Mouse (Mus musculus) CD4-positive naive resting alpha-beta T cell, adult 76 days (primary cell): ENCODE measurements around the gene Krtap4-9. TPM values are rescaled to one million over a fixed set of nuclear protein-coding genes. Genes with fewer than 3 reads are reported as not detected.

Experiments
- total RNA-seq: library from RNA; stranded (reverse); gene quantifications from one replicate; pipeline ENCODE4 v1.2.4, GENCODE M21; 2023

Krtap4-9 gene
- total RNA-seq: not detected

DNA sequence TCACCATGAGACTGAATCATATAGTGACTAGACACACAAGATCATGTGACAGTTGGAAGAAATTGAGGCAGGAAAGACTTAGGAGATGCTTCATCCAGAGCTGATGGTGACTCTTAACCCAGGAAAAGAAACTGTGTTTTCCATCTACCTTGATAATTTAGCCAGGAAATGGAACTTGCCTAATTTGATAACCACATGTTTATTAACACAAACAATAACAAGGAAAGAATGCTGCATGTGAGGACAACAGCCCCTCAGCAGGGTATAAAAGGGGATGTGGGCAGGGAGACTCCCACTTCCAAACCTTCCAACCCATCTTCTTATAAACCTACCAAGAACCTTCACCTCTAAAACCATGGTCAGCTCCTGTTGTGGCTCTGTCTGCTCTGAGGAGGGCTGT, at the start of gene Krtap4-9:
Gene Krtap4-9 (plus strand): TSS at position 301 of the 400 bp plus-strand sequence.

DNA sequence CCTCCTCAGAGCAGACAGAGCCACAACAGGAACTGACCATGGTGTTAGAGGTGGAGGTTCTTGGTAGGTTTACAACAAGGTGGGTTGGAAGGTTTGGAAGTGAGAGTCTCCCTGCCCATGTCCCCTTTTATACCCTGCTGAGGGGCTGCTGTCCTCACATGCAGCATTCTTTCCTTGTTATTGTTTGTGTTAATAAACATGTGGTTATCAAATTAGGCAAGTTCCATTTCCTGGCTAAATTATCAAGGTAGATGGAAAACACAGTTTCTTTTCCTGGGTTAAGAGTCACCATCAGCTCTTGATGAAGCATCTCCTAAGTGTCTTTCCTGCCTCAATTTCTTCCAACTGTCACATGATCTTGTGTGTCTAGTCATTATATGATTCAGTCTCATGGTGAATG, 12.2 kb upstream of the Krtap4-9 start, which contains the start of gene Gm11595:
Gene Gm11595 (minus strand): TSS at position 101 of the 400 bp plus-strand sequence.

DNA sequence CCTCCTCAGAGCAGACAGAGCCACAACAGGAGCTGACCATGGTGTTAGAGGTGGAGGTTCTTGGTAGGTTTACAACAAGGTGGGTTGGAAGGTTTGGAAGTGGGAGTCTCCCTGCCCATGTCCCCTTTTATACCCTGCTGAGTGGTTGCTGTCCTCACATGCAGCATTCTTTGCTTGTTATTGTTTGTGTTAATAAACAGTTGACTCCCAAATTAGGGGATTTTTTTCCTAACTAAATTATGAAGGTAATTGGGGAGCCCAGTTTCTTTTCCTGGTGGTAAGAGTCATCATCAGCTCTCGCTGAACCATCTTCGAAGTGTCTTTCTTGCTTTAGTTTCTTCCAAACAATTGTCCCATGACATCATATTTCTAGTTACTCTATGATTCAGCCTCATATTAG, 4.4 kb upstream of the Krtap4-9 start, which contains the start of gene Krtap4-8:
Gene Krtap4-8 (minus strand): TSS at position 101 of the 400 bp plus-strand sequence.

DNA sequence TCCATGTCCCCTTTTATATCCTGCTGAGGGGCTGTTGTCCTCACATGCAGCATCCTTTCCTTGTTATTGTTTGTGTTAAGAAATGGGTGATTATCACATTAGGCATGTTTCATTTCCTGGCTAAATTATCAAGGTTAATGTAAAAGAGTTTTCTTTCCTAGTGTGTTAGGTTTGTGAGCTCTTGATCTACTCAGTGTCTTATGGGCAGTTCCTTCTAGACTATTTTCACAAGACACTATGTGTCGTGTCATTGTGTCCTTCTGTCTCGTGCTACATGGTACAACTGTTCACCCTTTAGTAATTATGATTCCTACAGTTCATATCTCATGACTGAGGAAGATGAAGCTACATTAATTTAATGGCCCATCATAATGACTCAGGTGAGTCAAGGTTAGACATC, 8.4 kb downstream of the Krtap4-9 start, which contains the start of gene Gm11596:
Gene Gm11596 (minus strand): TSS at position 101 of the 400 bp plus-strand sequence.

DNA sequence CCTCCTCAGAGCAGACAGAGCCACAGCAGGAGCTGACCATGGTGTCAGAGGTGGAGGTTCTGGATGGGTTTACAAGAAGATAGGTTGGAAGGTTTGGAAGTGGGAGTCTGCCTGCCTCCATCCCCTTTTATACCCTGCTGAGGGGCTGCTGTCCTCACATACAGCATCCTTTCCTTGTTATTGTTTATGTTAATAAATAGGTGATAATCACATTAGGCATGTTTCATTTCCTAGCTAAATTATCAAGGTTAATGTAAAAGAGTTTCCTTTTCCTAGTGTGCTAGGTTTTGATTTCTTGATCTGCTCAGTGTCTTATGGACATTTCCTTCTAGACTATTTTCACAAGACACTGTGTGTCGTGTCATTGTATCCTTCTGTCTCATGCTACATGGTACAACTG, 13.8 kb downstream of the Krtap4-9 start, which contains the start of gene Gm11569:
Gene Gm11569 (minus strand): TSS at position 101 of the 400 bp plus-strand sequence.

DNA sequence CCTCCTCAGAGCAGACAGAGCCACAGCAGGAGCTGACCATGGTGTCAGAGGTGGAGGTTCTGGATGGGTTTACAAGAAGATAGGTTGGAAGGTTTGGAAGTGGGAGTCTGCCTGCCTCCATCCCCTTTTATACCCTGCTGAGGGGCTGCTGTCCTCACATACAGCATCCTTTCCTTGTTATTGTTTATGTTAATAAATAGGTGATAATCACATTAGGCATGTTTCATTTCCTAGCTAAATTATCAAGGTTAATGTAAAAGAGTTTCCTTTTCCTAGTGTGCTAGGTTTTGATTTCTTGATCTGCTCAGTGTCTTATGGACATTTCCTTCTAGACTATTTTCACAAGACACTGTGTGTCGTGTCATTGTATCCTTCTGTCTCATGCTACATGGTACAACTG, 19.3 kb downstream of the Krtap4-9 start, which contains the start of gene Gm11554:
Gene Gm11554 (minus strand): TSS at position 101 of the 400 bp plus-strand sequence.

DNA sequence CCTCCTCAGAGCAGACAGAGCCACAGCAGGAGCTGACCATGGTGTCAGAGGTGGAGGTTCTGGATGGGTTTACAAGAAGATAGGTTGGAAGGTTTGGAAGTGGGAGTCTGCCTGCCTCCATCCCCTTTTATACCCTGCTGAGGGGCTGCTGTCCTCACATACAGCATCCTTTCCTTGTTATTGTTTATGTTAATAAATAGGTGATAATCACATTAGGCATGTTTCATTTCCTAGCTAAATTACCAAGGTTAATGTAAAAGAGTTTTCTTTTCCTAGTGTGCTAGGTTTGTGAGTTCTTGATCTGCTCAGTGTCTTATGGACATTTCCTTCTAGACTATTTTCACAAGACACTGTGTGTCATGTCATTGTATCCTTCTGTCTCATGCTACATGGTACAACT, 24.8 kb downstream of the Krtap4-9 start, which contains the start of gene Krtap4-13:
Gene Krtap4-13 (minus strand): TSS at position 101 of the 400 bp plus-strand sequence.

DNA sequence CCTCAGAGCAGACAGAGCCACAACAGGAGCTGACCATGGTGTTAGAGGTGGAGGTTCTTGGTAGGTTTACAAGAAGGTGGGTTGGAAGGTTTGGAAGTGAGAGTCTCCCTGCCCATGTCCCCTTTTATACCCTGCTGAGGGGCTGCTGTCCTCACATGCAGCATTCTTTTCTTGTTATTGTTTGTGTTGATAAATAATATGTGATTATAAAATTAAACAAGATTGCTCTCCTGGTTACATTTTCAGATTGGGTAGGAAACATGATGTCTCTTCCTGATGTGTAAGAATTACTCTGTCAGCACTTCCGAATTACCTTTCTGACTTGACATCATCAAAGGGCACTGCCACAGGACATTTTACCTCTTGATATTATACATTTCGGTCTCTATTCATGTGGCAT, 30.6 kb downstream of the Krtap4-9 start, which contains the start of gene Gm11564:
Gene Gm11564 (minus strand): TSS at position 101 of the 400 bp plus-strand sequence.

Other genes with a start within 250 kb of the Krtap4-9 start
- not detected for gene Krt40, start 242.0 kb upstream of the Krtap4-9 start, total RNA-seq
- not detected for gene Krtap3-3, start 234.3 kb upstream of the Krtap4-9 start, total RNA-seq
- gene Krtap3-2, start 228.3 kb upstream of the Krtap4-9 start, total RNA-seq: not detected
- gene Gm11939, start 225.7 kb upstream of the Krtap4-9 start, total RNA-seq: not detected
- gene Krtap3-1, start 218.6 kb upstream of the Krtap4-9 start, total RNA-seq: not detected
- not detected for gene Krtap1-5, start 204.2 kb upstream of the Krtap4-9 start, total RNA-seq
- not detected for gene Krtap1-4, start 201.5 kb upstream of the Krtap4-9 start, total RNA-seq
- not detected for gene Krtap1-3, start 193.9 kb upstream of the Krtap4-9 start, total RNA-seq
- not detected for gene Krtap9-3, start 187.1 kb upstream of the Krtap4-9 start, total RNA-seq
- not detected for gene Gm11938, start 181.9 kb upstream of the Krtap4-9 start, total RNA-seq
- not detected for gene Gm11937, start 175.0 kb upstream of the Krtap4-9 start, total RNA-seq
- not detected for gene Krtap2-4, start 170.4 kb upstream of the Krtap4-9 start, total RNA-seq
- not detected for gene Gm11562, start 164.8 kb upstream of the Krtap4-9 start, total RNA-seq
- not detected for gene Krtap4-1, start 157.0 kb upstream of the Krtap4-9 start, total RNA-seq
- not detected for gene Krtap4-2, start 150.1 kb upstream of the Krtap4-9 start, total RNA-seq
- not detected for gene Krtap4-7, start 141.1 kb upstream of the Krtap4-9 start, total RNA-seq
- gene Gm11555, start 135.0 kb upstream of the Krtap4-9 start, total RNA-seq: not detected
- gene Gm11563, start 126.2 kb upstream of the Krtap4-9 start, total RNA-seq: not detected
- gene Krtap4-6, start 119.2 kb upstream of the Krtap4-9 start, total RNA-seq: not detected
- not detected for gene Gm14190, start 94.5 kb upstream of the Krtap4-9 start, total RNA-seq
- not detected for gene Gm14180, start 50.9 kb upstream of the Krtap4-9 start, total RNA-seq
- not detected for gene Gm11595, start 12.3 kb upstream of the Krtap4-9 start, total RNA-seq
- not detected for gene Krtap4-8, start 4.5 kb upstream of the Krtap4-9 start, total RNA-seq
- gene Gm11596, start 8.3 kb downstream of the Krtap4-9 start, total RNA-seq: not detected
- gene Gm11569, start 13.7 kb downstream of the Krtap4-9 start, total RNA-seq: not detected
- gene Gm11554, start 19.2 kb downstream of the Krtap4-9 start, total RNA-seq: not detected
- not detected for gene Krtap4-13, start 24.7 kb downstream of the Krtap4-9 start, total RNA-seq
- gene Gm11564, start 30.5 kb downstream of the Krtap4-9 start, total RNA-seq: not detected
- not detected for gene 2300003K06Rik, start 52.9 kb downstream of the Krtap4-9 start, total RNA-seq
- not detected for gene Krtap4-16, start 66.4 kb downstream of the Krtap4-9 start, total RNA-seq
- gene Gm11568, start 72.7 kb downstream of the Krtap4-9 start, total RNA-seq: not detected
- not detected for gene Gm11559, start 79.3 kb downstream of the Krtap4-9 start, total RNA-seq
- gene Krtap9-1, start 88.2 kb downstream of the Krtap4-9 start, total RNA-seq: not detected
- not detected for gene Gm11567, start 94.0 kb downstream of the Krtap4-9 start, total RNA-seq
- not detected for gene Krtap31-1, start 122.7 kb downstream of the Krtap4-9 start, total RNA-seq
- not detected for gene Gm11565, start 129.6 kb downstream of the Krtap4-9 start, total RNA-seq
- not detected for gene Krtap31-2, start 151.1 kb downstream of the Krtap4-9 start, total RNA-seq
- gene Krtap9-5, start 163.3 kb downstream of the Krtap4-9 start, total RNA-seq: not detected
- not detected for gene Krtap29-1, start 193.9 kb downstream of the Krtap4-9 start, total RNA-seq
- not detected for gene Krtap16-1, start 201.4 kb downstream of the Krtap4-9 start, total RNA-seq
- not detected for gene Krtap17-1, start 208.8 kb downstream of the Krtap4-9 start, total RNA-seq
- not detected for gene Krt33a, start 231.0 kb downstream of the Krtap4-9 start, total RNA-seq
- gene Krt33b, start 244.7 kb downstream of the Krtap4-9 start, total RNA-seq: not detected